Mouse (Mus musculus) ES-Bruce4 (cell line): ENCODE results near the gene Eloa. TPM values are rescaled to one million over a fixed set of nuclear protein-coding genes. Genes with fewer than 3 reads are reported as not detected.

ENCODE experiments used
- H3K27ac ChIP-seq: 2 replicates; pipeline ENCODE4 v1.5.1; 2012; ENCODE audit warnings: low read length, inconsistent platforms; ENCODE audit not compliant: insufficient read depth
- H3K27me3 ChIP-seq: 2 replicates; pipeline ENCODE4 v1.6.1; 2012; ENCODE audit warnings: mild to moderate bottlenecking, low read length, inconsistent platforms; ENCODE audit not compliant: control insufficient read depth, poor library complexity, insufficient read depth, severe bottlenecking
- H3K36me3 ChIP-seq: 2 replicates; pipeline ENCODE4 v1.6.1; 2012; ENCODE audit warnings: inconsistent platforms, mild to moderate bottlenecking, low read length, moderate library complexity; ENCODE audit not compliant: control insufficient read depth, poor library complexity, insufficient read depth, severe bottlenecking
- H3K4me1 ChIP-seq: one replicate; pipeline ENCODE4 v1.8.1; 2011; ENCODE audit warnings: low read length; ENCODE audit not compliant: control insufficient read depth, insufficient read depth
- H3K4me3 ChIP-seq: 2 replicates; pipeline ENCODE4 v1.5.1; 2011; ENCODE audit warnings: low read depth, mild to moderate bottlenecking, low read length
- H3K9ac ChIP-seq: 2 replicates; pipeline ENCODE4 v1.6.1; 2012; ENCODE audit warnings: low read depth, mild to moderate bottlenecking, inconsistent platforms; ENCODE audit not compliant: poor library complexity, severe bottlenecking
- H3K9me3 ChIP-seq: replicated peaks from 2 replicates; pipeline ENCODE4 v1.6.1; 2012; ENCODE audit warnings: mild to moderate bottlenecking, low read length, inconsistent platforms; ENCODE audit not compliant: control insufficient read depth, poor library complexity, insufficient read depth, severe bottlenecking
- CTCF ChIP-seq: IDR thresholded peaks from one replicate; pipeline ENCODE4 v1.8.1; 2011; ENCODE audit warnings: low read depth, low read length
- EP300 ChIP-seq: IDR thresholded peaks from 2 replicates; pipeline ENCODE4 v1.6.1; 2011; ENCODE audit warnings: low read depth, low read length; ENCODE audit not compliant: insufficient read depth
- POLR2A ChIP-seq: IDR thresholded peaks from one replicate; pipeline ENCODE4 v1.8.1; 2011; ENCODE audit warnings: low read length; ENCODE audit not compliant: insufficient read depth
- polyA plus RNA-seq: library from polyadenylated mRNA; stranded (reverse); fragments of >200 nt; gene quantifications from 2 replicates; pipeline ENCODE4 v1.2.4, GENCODE M21; 2011; ENCODE audit warnings: low read depth; ENCODE audit not compliant: missing spikeins, insufficient read depth, insufficient read length

The Eloa gene
- polyA plus RNA-seq, 1 experiment: 22.6 TPM

GRCm38 (mm10) chr4:135963457-135964193 is 57.9 kb downstream of the Eloa start, which contains the start of gene Gale:
TSS of gene Gale (plus strand) at chr4:135963727.
- Histone ChIP-seq H3K36me3 (peaks cover 7% of the 10 kb centered on the region; the same call in 1 of the 2 replicates), H3K9me3 (no peaks in the 10 kb centered on the region), H3K4me1 (no peaks in the 10 kb centered on the region), H3K9ac (peak within 1 kb of the TSS; percentile 81), H3K27me3 (no peaks in the 10 kb centered on the region), H3K4me3 (peak within 1 kb of the TSS; percentile 97), H3K27ac (peak within 1 kb of the TSS; percentile 63)
- TF ChIP-seq EP300: 0 out of 2 replicates have a peak, but pooled peaks have one; percentile 6
- TF ChIP-seq CTCF: no peak
- TF ChIP-seq POLR2A: peak; percentile 49

GRCm38 (mm10) chr4:135962946-135963345 is 58.6 kb downstream of the Eloa start:
- Histone ChIP-seq H3K4me3 (peak overlapping the region; percentile 97), H3K27me3 (no peaks in the 10 kb centered on the region), H3K27ac (peak overlapping the region; percentile 63), H3K4me1 (no peaks in the 10 kb centered on the region), H3K9ac (peak overlapping the region; percentile 81), H3K9me3 (no peaks in the 10 kb centered on the region), H3K36me3 (0 out of 2 replicates have a peak, but pooled peaks cover 6% of the 10 kb centered on the region)
- TF ChIP-seq CTCF (no peak), POLR2A (no peak), EP300 (no peak)

GRCm38 (mm10) chr4:135962198-135962597 is 59.4 kb downstream of the Eloa start:
- Histone ChIP-seq H3K4me1 (no peaks in the 10 kb centered on the region), H3K4me3 (no peak overlapping the region), H3K27me3 (no peaks in the 10 kb centered on the region), H3K9me3 (no peaks in the 10 kb centered on the region), H3K36me3 (no peaks in the 10 kb centered on the region), H3K27ac (no peak overlapping the region), H3K9ac (no peak overlapping the region)
- no peak for TF ChIP-seq EP300

- Histone ChIP-seq H3K9me3 (no peaks in the 10 kb centered on the region), H3K27me3 (no peaks in the 10 kb centered on the region), H3K9ac (no peak overlapping the region), H3K4me1 (no peaks in the 10 kb centered on the region), H3K27ac (no peak overlapping the region), H3K4me3 (no peak overlapping the region), H3K36me3 (no peaks in the 10 kb centered on the region)
- TF ChIP-seq CTCF (no peak), POLR2A (no peak), EP300 (no peak)
These were observed 59.9 kb downstream of the Eloa start for GRCm38 (mm10) chr4:135961709-135962108.

DNA sequence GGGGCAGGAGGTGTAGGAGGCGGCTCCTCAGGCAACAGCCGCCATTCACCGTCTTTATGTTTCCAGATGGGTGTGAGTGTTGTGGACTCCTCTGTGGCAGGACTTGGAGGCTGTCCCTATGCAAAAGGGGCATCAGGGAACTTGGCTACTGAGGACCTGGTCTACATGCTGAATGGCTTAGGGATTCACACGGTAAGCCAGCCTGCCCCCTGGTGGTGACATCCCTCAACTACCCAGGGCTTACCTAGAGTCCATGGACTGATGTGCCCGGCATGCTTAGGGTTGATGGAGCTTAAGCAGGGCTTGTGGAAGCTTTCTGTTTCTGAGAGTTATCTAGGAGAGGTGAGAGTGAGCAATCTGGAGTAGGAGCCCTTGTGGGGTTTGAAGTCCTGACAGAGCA is 60.8 kb downstream of the Eloa start:
- H3K4me1 ChIP-seq: no peaks in the 10 kb centered on the region
- TF ChIP-seq POLR2A: no peak
- peak; percentile 97 for TF ChIP-seq CTCF
- TF ChIP-seq EP300: no peak
- no peak overlapping the region for H3K27ac ChIP-seq
- H3K9ac ChIP-seq: no peak overlapping the region
- no peak overlapping the region for H3K4me3 ChIP-seq
- H3K27me3 ChIP-seq: no peaks in the 10 kb centered on the region
- no peaks in the 10 kb centered on the region for H3K9me3 ChIP-seq
- no peaks in the 10 kb centered on the region for H3K36me3 ChIP-seq

DNA sequence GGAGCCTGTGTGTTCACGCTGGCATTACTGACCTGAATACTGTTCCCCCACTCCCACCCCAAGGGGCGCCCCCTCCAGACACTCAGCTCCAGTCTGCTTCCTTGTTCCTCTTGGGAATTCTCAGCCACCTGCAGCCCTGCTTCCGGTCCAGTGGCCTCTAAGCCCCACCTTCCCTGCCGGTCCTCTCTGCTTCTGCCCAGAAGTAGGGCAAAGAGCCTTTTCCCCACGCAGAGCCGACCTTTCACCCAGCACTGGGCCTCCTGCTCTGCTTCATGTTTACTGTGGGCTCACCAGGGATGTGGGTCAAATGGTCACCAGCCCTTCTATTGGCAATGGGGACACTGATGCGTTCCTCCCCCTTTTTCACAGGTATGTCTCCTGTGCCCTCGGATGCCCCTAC is 63.2 kb downstream of the Eloa start:
- TF ChIP-seq EP300 (no peak), CTCF (no peak), POLR2A (no peak)
- H3K27me3 ChIP-seq: no peaks in the 10 kb centered on the region
- H3K9ac ChIP-seq: no peak overlapping the region
- H3K4me3 ChIP-seq: peak overlapping the region; percentile 25; the same call in 1 of the 2 replicates
- no peak overlapping the region for H3K27ac ChIP-seq
- no peaks in the 10 kb centered on the region for H3K36me3 ChIP-seq
- no peaks in the 10 kb centered on the region for H3K4me1 ChIP-seq
- H3K9me3 ChIP-seq: no peaks in the 10 kb centered on the region
